Mouse (Mus musculus) kidney, adult 2 months (tissue): ENCODE results near the gene Ung.

ENCODE experiments used
- CTCF ChIP-seq: fragments of 200-500 bp; conservative IDR thresholded peaks from 2 replicates; pipeline ENCODE4 v1.5.1; 2011; ENCODE audit warnings: low read depth, mild to moderate bottlenecking, control low read depth, low read length, moderate library complexity, mixed read lengths; ENCODE audit not compliant: insufficient read depth, insufficient read length
- POLR2A ChIP-seq: fragments of 200-500 bp; IDR thresholded peaks from one replicate; pipeline ENCODE4 v1.6.1; 2011; ENCODE audit warnings: low read depth, low read length, control low read depth

- TF ChIP-seq CTCF (0 out of 2 replicates have a peak, but pooled peaks have one; percentile 11), POLR2A (no peak)
Measured at GRCm38 (mm10) chr5:114173458-114173857, 43.3 kb downstream of the Ung start.
